Mouse (Mus musculus): ENCODE results near the gene Pes1.

Gene Pes1

GRCm38 (mm10) chr11:3963155-3963554 lies 620 bp upstream of the Pes1 start:
- in situ Hi-C loops (cut with MboI, MseI), result no loop called here

- in situ Hi-C loops (cut with MboI, MseI), result no loop called here
Observed at GRCm38 (mm10) chr11:3964416-3965172, 819 bp downstream of the Pes1 start.

GRCm38 (mm10) chr11:3969837-3970236 lies 6.1 kb downstream of the Pes1 start:
- in situ Hi-C loops (cut with MboI, MseI), result no loop called here

GRCm38 (mm10) chr11:3970361-3970760 lies 6.6 kb downstream of the Pes1 start:
- in situ Hi-C loops (cut with MboI, MseI), result no loop called here

- in situ Hi-C loops (cut with MboI, MseI), result no loop called here
Observed at GRCm38 (mm10) chr11:3973081-3973480, 9.3 kb downstream of the Pes1 start.

- in situ Hi-C loops (cut with MboI, MseI), result no loop called here
Observed at GRCm38 (mm10) chr11:3974311-3974710, 10.5 kb downstream of the Pes1 start.

DNA sequence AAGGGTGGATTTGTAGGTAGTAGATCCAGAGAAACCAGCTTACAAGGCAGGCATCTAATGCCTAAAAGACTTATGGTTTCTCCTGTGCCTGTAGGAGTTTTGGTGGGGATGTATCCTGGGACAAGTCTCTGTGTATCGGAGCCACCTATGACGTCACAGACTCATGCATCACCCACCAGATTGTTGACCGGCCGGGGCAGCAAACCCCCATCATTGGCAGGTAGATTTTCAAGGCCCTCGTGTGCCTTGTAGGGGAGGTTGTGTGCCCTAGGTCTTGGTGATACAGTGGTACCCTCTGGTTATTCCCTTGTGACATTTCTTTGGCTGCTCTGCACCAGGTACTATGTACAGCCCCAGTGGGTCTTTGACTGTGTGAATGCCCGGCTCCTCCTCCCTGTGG lies 12.9 kb downstream of the Pes1 start, which contains the start of gene 4930556J24Rik:
4930556J24Rik (minus strand) TSS at position 101 of the 400 bp plus-strand sequence.
- in situ Hi-C loops (cut with MboI, MseI), result no loop called here

DNA sequence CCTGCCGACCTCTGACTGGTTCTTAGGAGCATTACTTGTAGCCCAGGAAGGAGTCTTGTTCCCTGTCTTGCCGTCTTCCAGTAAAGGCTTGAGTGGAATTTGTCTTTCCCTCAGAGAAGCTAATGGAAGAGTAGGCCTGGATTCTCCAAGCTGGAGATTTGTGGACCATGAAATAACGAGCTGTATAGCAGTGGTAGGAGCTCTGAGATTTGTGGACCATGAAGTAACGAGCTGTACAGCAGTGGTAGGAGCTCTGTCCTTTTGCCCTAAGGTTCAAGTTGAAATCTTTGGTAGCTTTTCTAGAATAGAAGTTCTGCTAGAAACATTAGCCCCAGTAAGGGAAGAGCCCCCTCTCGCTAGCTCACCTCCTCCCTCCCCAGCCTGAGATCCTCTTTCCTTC lies 14.6 kb downstream of the Pes1 start:
- in situ Hi-C loops (cut with MboI, MseI), result no loop called here

GRCm38 (mm10) chr11:3981536-3981935 lies 17.8 kb downstream of the Pes1 start:
- in situ Hi-C loops (cut with MboI, MseI), result no loop called here

- in situ Hi-C loops (cut with MboI, MseI), result no loop called here
Observed at GRCm38 (mm10) chr11:3982275-3983209, 18.8 kb downstream of the Pes1 start.

DNA sequence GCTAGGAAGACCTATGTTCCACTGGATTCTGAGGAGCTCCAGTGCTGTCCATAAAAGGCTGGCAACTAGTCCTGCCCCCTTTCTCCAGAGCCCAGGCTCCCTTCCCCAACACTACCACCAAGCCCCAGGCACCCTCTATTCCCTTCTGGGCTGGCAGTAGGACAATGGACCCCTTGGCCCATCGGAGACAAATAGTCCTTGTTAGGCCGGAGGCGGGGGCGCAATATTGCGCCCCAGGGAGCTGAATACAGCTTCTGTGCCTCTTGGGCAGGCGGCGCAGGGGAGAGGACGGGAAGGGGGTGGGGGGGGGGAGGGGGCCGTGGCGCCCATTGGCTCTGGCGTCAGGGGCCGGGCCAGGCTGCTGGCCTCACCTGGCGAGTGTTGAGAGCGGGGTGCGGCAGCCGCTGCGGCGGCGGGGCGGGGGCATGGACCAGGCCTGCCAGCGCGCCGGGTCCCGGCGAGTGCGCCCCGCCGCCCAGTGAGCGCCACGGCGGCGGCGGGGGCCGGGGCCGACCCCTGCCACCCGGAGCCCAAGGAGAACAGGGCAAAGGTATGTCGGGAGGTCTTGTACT lies 19.6 kb downstream of the Pes1 start, which contains the start of gene Gal3st1:
Gal3st1 (plus strand) TSS at position 346 of the 572 bp plus-strand sequence.
- in situ Hi-C loops (cut with MboI, MseI), result no loop called here

DNA sequence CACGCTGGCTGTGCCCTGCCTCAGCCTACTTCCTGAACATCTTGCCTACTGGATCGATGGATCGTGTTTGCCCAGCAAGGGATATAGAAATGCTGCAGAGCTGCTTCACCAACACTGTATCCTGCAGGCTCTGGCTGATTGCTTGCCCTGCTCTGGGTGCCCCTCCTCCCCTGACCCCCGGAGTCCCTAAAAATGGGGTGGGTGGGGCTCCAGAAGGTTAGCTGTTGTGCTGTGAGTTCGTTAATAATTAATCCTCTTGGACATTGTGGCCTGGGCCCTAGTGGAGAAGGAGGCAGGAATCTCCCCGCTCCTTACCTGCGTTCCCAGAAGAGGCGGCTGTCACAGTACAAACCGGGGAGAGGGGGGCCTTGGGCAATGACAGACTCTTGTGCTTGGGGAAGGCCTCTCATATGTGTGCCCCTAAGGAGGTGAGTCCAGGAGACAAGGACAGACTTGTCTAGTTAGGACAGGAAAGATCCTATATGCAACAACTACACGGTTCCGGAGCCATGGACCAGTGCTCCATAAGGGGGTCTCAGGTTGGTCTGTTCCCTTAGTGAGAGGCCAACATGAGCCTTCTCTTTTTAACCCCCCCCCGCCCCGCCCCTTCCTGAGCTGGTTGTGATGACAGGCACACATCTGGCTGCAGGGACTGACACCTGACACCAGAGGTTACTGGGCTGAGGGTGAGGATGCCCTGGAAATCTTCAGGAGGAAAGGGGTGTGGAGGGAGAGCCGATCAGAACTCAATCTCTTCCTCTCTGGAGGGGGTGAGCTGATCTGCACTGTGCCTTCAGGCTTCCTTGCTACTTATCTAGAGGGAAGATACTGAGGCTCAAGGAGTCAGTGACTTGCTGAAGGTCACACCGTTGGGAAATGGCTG lies 20.3 kb downstream of the Pes1 start:
- in situ Hi-C loops (cut with MboI, MseI), result no loop called here

DNA sequence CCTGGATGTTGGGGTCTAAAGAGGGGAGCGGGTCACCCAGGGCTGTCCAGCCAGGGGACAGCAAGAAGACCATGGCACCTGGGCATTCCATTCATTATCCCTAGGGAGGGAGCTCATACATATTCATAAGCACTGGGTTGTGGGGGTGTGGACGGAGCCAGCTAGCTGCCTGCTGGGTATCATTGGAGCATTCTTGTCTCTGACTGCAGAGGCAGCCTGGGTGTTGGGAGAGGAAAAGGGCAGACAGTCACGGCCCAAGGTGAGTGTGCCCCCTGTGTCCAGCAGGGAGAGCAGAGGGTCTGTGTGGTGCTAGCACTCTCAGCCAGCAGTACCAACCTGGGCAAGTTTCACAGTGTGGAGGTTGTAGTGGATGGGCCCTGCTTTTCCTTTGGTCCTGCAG lies 26.0 kb downstream of the Pes1 start:
- in situ Hi-C loops (cut with MboI, MseI), result no loop called here

DNA sequence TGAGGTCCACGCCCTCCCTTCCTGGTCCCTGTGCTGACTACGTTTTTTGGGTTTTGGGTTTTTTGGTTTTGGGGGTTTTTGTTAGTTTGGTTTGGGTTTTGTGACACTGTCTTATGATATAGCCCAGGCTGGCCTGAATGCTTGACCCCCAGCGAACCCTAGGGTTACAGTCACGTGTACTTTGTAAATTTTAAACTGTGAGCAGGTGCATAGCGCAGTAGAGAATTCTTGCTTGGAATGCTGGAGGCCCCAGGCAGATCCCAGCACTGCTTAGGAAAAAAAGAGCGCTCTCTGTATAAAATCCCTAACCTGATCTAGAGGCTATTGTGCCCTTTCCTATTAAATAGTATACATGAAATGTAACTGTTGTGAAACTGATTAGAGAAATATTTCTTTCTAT lies 29.4 kb downstream of the Pes1 start:
- in situ Hi-C loops (cut with MboI, MseI), result no loop called here

DNA sequence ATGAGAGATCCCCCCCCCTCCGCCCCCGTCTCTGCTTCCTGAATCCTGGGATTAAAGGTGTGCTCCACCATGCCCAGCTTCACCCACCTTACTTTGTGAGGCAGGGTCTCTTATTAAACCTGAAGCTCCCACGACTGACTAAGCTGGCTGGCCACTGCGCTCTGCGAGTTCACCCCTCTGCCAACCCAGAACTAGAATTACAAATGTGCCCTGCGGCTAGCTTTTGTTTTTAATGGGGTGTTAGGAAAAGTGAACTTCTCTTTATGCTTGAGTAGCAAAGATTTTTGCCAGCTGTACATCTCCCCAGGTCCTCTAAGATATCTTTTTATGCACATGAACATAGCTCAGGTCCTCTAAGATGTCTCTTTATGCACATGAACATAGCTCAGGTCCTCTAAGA lies 30.1 kb downstream of the Pes1 start:
- in situ Hi-C loops (cut with MboI, MseI), result no loop called here

- in situ Hi-C loops (cut with MboI, MseI), result no loop called here
Observed at GRCm38 (mm10) chr11:3995511-3995910, 31.7 kb downstream of the Pes1 start.

DNA sequence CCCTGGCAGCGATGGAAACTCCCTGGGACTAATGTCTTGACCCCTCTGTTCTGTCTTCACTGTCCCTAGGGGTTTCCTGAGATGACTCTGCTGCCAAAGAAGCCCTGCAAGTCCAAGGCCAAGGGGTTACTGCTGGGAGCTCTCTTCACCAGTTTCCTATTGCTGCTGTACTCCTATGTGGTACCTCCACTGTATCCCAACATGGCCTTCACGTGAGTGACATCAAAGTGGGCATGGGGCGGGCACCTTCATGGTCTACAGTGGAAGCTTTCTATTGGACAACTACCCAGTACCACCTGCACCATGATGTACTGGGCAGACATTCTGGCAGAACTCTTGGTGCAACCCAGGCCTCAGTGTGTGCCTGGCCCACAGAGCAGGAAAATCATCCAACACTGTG lies 33.1 kb downstream of the Pes1 start:
- in situ Hi-C loops (cut with MboI, MseI), result no loop called here

- in situ Hi-C loops (cut with MboI, MseI), result no loop called here
Observed at GRCm38 (mm10) chr11:3997978-3998720, 34.4 kb downstream of the Pes1 start.

- in situ Hi-C loops (cut with MboI, MseI), result no loop called here
Observed at GRCm38 (mm10) chr11:3999547-3999946, 35.8 kb downstream of the Pes1 start.

DNA sequence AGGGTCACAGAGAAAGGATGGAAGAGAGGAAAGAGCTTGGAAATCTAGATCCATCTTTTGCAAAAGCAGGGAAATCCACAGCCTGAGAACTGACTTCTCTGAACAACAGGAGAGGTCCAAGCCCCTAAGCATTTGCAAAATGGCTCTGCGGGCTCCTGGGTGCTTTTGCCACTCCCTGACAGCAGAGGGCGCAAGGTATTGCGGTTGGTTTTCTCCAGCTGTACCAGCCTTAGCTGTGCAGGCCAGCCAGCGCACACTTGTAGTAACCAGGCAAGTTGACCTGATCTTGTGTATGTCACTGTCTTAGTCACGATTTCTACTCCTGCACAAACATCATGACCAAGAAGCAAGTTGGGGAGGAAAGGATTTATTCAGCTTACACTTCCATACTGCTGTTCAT lies 37.8 kb downstream of the Pes1 start:
- in situ Hi-C loops (cut with MboI, MseI), result no loop called here
